Mouse (Mus musculus) T-helper 2 cell (primary cell): ENCODE results near the gene Vmn2r75.

Experiments used
- in situ Hi-C: fragments of 300-600 bp; cut with MboI, MseI; formaldehyde crosslinking; loops from one replicate; pipeline ENCODE4 v1.15.1; 2025; ENCODE audit warnings: high pct_unique_total_duplicates

The Vmn2r75 gene

DNA sequence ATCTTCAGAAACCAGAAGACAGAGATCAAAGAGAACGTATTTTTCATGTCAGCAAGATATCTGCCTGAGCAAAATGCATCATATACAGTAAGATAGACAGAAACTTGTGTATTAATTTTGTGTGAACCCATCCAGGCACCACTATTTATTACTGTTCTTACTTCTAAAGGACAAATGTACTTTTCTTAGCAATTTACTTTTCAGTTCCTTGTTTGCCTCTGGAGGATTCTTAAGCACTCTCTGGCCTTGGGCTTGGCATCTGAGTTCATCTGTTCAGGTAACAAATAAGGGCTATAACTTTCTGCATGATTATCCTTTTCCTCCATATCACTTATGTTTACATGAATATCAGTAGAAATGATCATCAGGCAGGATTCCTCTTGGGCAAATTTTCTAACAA, at the start of gene Vmn2r75:
Gene Vmn2r75 (minus strand): TSS at position 101 of the 400 bp plus-strand sequence.
- in situ Hi-C loops, result loop anchor here (25.0 kb wide), 1 partner anchor 1316 kb away; the partner anchor contains the start of gene Tyr

GRCm38 (mm10) chr7:86211345-86211744, 39.8 kb upstream of the Vmn2r75 start:
- in situ Hi-C loops, result no loop called here
